Mouse (Mus musculus) stomach, postnatal 0 days (tissue): ENCODE results near the gene Gm20431. TPM values are rescaled to one million over a fixed set of nuclear protein-coding genes. Genes with fewer than 3 reads are reported as not detected.

Experiments
- ATAC-seq: fragments of 200-750 bp; cut with Nextera tagmentation; 2 replicates; pipeline ENCODE4 v1.8.0; 2017; ENCODE audit not compliant: low FRiP score, low TSS enrichment
- DNase-seq: peaks from one replicate; pipeline ENCODE4 v3.0.0-alpha.2; 2016; ENCODE audit warnings: low spot score
- H3K27ac ChIP-seq: fragments of 300-500 bp; sonication (generic); replicated peaks from 2 replicates; pipeline ENCODE4 v1.5.1; 2014; ENCODE audit warnings: mild to moderate bottlenecking, control low read depth
- H3K27me3 ChIP-seq: fragments of 300-500 bp; sonication (generic); 2 replicates; pipeline ENCODE4 v1.6.1; 2014; ENCODE audit warnings: low read length; ENCODE audit not compliant: control insufficient read depth, insufficient read depth
- H3K36me3 ChIP-seq: fragments of 300-500 bp; sonication (generic); 2 replicates; pipeline ENCODE4 v1.6.1; 2014; ENCODE audit warnings: low read length, mixed read lengths; ENCODE audit not compliant: control insufficient read depth, insufficient read depth
- H3K4me1 ChIP-seq: fragments of 300-500 bp; sonication (generic); replicated peaks from 2 replicates; pipeline ENCODE4 v1.6.1; 2014; ENCODE audit warnings: antibody characterized with exemption; ENCODE audit not compliant: control insufficient read depth, insufficient read depth
- H3K4me2 ChIP-seq: fragments of 300-500 bp; sonication (generic); replicated peaks from 2 replicates; pipeline ENCODE4 v1.6.1; 2014; ENCODE audit warnings: low read depth, mild to moderate bottlenecking, control low read depth, moderate library complexity
- H3K4me3 ChIP-seq: fragments of 300-500 bp; sonication (generic); 2 replicates; pipeline ENCODE4 v1.5.1; 2014; ENCODE audit warnings: low read depth, low read length, control low read depth
- H3K9ac ChIP-seq: fragments of 300-500 bp; sonication (generic); 2 replicates; pipeline ENCODE4 v1.6.1; 2014; ENCODE audit warnings: mild to moderate bottlenecking, low read length, control low read depth, mixed read lengths
- H3K9me3 ChIP-seq: fragments of 300-500 bp; sonication (generic); 2 replicates; pipeline ENCODE4 v1.6.1; 2016; ENCODE audit warnings: low read length; ENCODE audit not compliant: control insufficient read depth
- CTCF ChIP-seq: IDR thresholded peaks from 2 replicates; pipeline ENCODE4 v1.5.1; 2016; ENCODE audit warnings: antibody characterized with exemption, low read depth, mild to moderate bottlenecking, moderate library complexity
- EP300 ChIP-seq: optimal IDR thresholded peaks from 2 replicates; pipeline ENCODE3; 2016; ENCODE audit warnings: antibody characterized with exemption
- WGBS: fragments of 180-500 bp; shearing (Covaris S2); extraction: QIAGEN DNeasy Blood & Tissue Kit; methylation state at CpG from one replicate; pipeline ENCODE4 v1.1.7; 2014; 5-methylcytosine and 5-hydroxymethylcytosine counted together
- polyA plus RNA-seq: library from polyadenylated mRNA; unstranded; fragments of >200 nt; fragmentation: Nextera tagmentation; extraction: Ambion mirVana; gene quantifications from 2 replicates; pipeline ENCODE4 v1.2.1, GENCODE M21; 2015

The Gm20431 gene
- polyA plus RNA-seq, 1 experiment from 2014 or later = 13.4 TPM

- no peak for ATAC-seq
- DNase-seq = peak; percentile 79
Measured at GRCm38 (mm10) chr2:167628872-167629271, 32.4 kb downstream of the Gm20431 start.

GRCm38 (mm10) chr2:167627019-167627418 lies 34.3 kb downstream of the Gm20431 start:
- H3K27me3 ChIP-seq = no peaks in the 10 kb centered on the region
- 84% methylated on average over 7 of the region's 7 CpGs for WGBS
- no peak overlapping the region for H3K9ac ChIP-seq
- DNase-seq (no peak), ATAC-seq (no peak)
- H3K4me3 ChIP-seq = no peak overlapping the region
- TF ChIP-seq CTCF (no peak), EP300 (no peak)
- no peak overlapping the region for H3K4me2 ChIP-seq
- peaks cover 13% of the 10 kb centered on the region for H3K4me1 ChIP-seq
- no peak overlapping the region for H3K27ac ChIP-seq
- no peaks in the 10 kb centered on the region for H3K9me3 ChIP-seq
- H3K36me3 ChIP-seq = peaks cover 6% of the 10 kb centered on the region; the same call in 1 of the 2 replicates

More at GRCm38 (mm10) chr2:167628872-167629271, 32.4 kb downstream of the Gm20431 start:
- Histone ChIP-seq H3K4me1 (peaks cover 13% of the 10 kb centered on the region), H3K9me3 (no peaks in the 10 kb centered on the region), H3K27me3 (no peaks in the 10 kb centered on the region), H3K4me2 (no peak overlapping the region), H3K9ac (0 out of 2 replicates have a peak overlapping the region, but pooled peaks have one; percentile 8), H3K4me3 (no peak overlapping the region), H3K27ac (peak overlapping the region; percentile 53), H3K36me3 (peaks cover 6% of the 10 kb centered on the region; the same call in 1 of the 2 replicates)
- TF ChIP-seq CTCF = no peak
- TF ChIP-seq EP300 = no peak
- 28% methylated on average over 4 of the region's 4 CpGs for WGBS

GRCm38 (mm10) chr2:167625670-167626069 lies 35.6 kb downstream of the Gm20431 start:
- Histone ChIP-seq H3K9me3 (no peaks in the 10 kb centered on the region), H3K9ac (no peak overlapping the region), H3K36me3 (peaks cover 6% of the 10 kb centered on the region; the same call in 1 of the 2 replicates), H3K27ac (no peak overlapping the region), H3K4me3 (no peak overlapping the region), H3K4me1 (peaks cover 12% of the 10 kb centered on the region), H3K4me2 (no peak overlapping the region), H3K27me3 (no peaks in the 10 kb centered on the region)
- 30% methylated on average over 2 of the region's 2 CpGs for WGBS
- DNase-seq = no peak
- TF ChIP-seq CTCF = no peak
- no peak for TF ChIP-seq EP300
- no peak for ATAC-seq

- DNase-seq = no peak
- H3K27me3 ChIP-seq = no peaks in the 10 kb centered on the region
- peaks cover 5% of the 10 kb centered on the region; the same call in 1 of the 2 replicates for H3K4me1 ChIP-seq
- H3K36me3 ChIP-seq = peaks cover 6% of the 10 kb centered on the region; the same call in 1 of the 2 replicates
- 83% methylated on average over 5 of the region's 6 CpGs for WGBS
- no peak overlapping the region for H3K27ac ChIP-seq
- H3K4me3 ChIP-seq = no peak overlapping the region
- no peaks in the 10 kb centered on the region for H3K9me3 ChIP-seq
- TF ChIP-seq CTCF (no peak), EP300 (no peak)
- no peak overlapping the region for H3K9ac ChIP-seq
- H3K4me2 ChIP-seq = no peak overlapping the region
- ATAC-seq = no peak
Measured at GRCm38 (mm10) chr2:167624368-167625075, 36.8 kb downstream of the Gm20431 start.

- Histone ChIP-seq H3K4me3 (no peak overlapping the region), H3K27ac (0 out of 2 replicates have a peak overlapping the region, but pooled peaks have one; percentile 40), H3K4me1 (no peaks in the 10 kb centered on the region), H3K36me3 (peaks cover 3% of the 10 kb centered on the region; the same call in 1 of the 2 replicates), H3K9ac (no peak overlapping the region), H3K9me3 (no peaks in the 10 kb centered on the region), H3K27me3 (no peaks in the 10 kb centered on the region), H3K4me2 (no peak overlapping the region)
- ATAC-seq (no peak), DNase-seq (no peak)
- WGBS = 50% methylated on average over 5 of the region's 5 CpGs
- no peak for TF ChIP-seq EP300
- TF ChIP-seq CTCF = no peak
Measured at GRCm38 (mm10) chr2:167622965-167623364, 38.3 kb downstream of the Gm20431 start.

- TF ChIP-seq EP300 (no peak), CTCF (no peak)
- Histone ChIP-seq H3K4me3 (no peak overlapping the region), H3K27me3 (no peaks in the 10 kb centered on the region), H3K9me3 (no peaks in the 10 kb centered on the region), H3K4me1 (no peaks in the 10 kb centered on the region), H3K36me3 (peaks cover 3% of the 10 kb centered on the region; the same call in 1 of the 2 replicates), H3K9ac (no peak overlapping the region), H3K27ac (0 out of 2 replicates have a peak overlapping the region, but pooled peaks have one; percentile 18), H3K4me2 (no peak overlapping the region)
- ATAC-seq (peak; percentile 30; the same call in 1 of the 2 replicates), DNase-seq (no peak)
- 70% methylated on average over 13 of the region's 13 CpGs for WGBS
Measured at GRCm38 (mm10) chr2:167622352-167622751, 38.9 kb downstream of the Gm20431 start.
